Mouse (Mus musculus) erythroblast, embryonic 14.5 days (primary cell): ENCODE data around the gene Vmn1r18.

ENCODE experiments used
- GATA1 ChIP-seq: IDR thresholded peaks from 2 replicates; pipeline ENCODE4 v1.6.1; 2012; ENCODE audit warnings: low read length, inconsistent platforms, mixed read lengths
- TAL1 ChIP-seq: IDR thresholded peaks from 3 replicates; pipeline ENCODE4 v1.6.1; 2012; ENCODE audit warnings: low read length, inconsistent platforms, mixed read lengths

- TF ChIP-seq GATA1, result no peak
- TF ChIP-seq TAL1, result no peak
These were observed at the start of gene Vmn1r18 for GRCm38 (mm10) chr6:57395683-57396082.
